Mouse (Mus musculus) neural tube, embryonic 15.5 days (tissue): ENCODE results near the gene Dlg5. TPM values are rescaled to one million over a fixed set of nuclear protein-coding genes. Genes with fewer than 3 reads are reported as not detected.

Experiments used
- ATAC-seq: fragments of 200-750 bp; cut with Nextera tagmentation; 2 replicates; pipeline ENCODE4 v1.8.0; 2017; ENCODE audit warnings: mild to moderate bottlenecking, moderate TSS enrichment, moderate library complexity; ENCODE audit not compliant: low FRiP score
- H3K27ac ChIP-seq: fragments of 300-500 bp; sonication (generic); replicated peaks from 2 replicates; pipeline ENCODE4 v1.5.1; 2015; ENCODE audit warnings: mild to moderate bottlenecking, inconsistent platforms
- H3K27me3 ChIP-seq: fragments of 300-500 bp; sonication (generic); replicated peaks from 2 replicates; pipeline ENCODE4 v1.6.1; 2015; ENCODE audit warnings: inconsistent platforms
- H3K36me3 ChIP-seq: fragments of 300-500 bp; sonication (generic); 2 replicates; pipeline ENCODE4 v1.6.1; 2015; ENCODE audit warnings: inconsistent platforms
- H3K4me1 ChIP-seq: fragments of 300-500 bp; sonication (generic); 2 replicates; pipeline ENCODE4 v1.6.1; 2015; ENCODE audit warnings: inconsistent platforms
- H3K4me2 ChIP-seq: fragments of 300-500 bp; sonication (generic); 2 replicates; pipeline ENCODE4 v1.6.1; 2015; ENCODE audit warnings: inconsistent platforms, mild to moderate bottlenecking, moderate library complexity
- H3K4me3 ChIP-seq: fragments of 300-500 bp; sonication (generic); replicated peaks from 2 replicates; pipeline ENCODE4 v1.5.1; 2015; ENCODE audit warnings: mild to moderate bottlenecking, inconsistent platforms
- H3K9ac ChIP-seq: fragments of 300-500 bp; sonication (generic); replicated peaks from 2 replicates; pipeline ENCODE4 v1.6.1; 2015; ENCODE audit warnings: mild to moderate bottlenecking, inconsistent platforms
- H3K9me3 ChIP-seq: fragments of 300-500 bp; sonication (generic); replicated peaks from 2 replicates; pipeline ENCODE4 v1.6.1; 2016; ENCODE audit warnings: inconsistent platforms
- WGBS: fragments of 180-500 bp; shearing (Covaris S2); methylation state at CpG from one replicate; pipeline ENCODE4 v1.1.7; 2015; ENCODE audit warnings: mixed read lengths; 5-methylcytosine and 5-hydroxymethylcytosine counted together
- polyA plus RNA-seq: library from polyadenylated mRNA; unstranded; fragments of >200 nt; fragmentation: Nextera tagmentation; extraction: Ambion mirVana; gene quantifications from 2 replicates; pipeline ENCODE4 v1.2.1, GENCODE M21; 2015

Dlg5 gene
- polyA plus RNA-seq = 17.5 and 19.9 TPM in 2 replicates

DNA sequence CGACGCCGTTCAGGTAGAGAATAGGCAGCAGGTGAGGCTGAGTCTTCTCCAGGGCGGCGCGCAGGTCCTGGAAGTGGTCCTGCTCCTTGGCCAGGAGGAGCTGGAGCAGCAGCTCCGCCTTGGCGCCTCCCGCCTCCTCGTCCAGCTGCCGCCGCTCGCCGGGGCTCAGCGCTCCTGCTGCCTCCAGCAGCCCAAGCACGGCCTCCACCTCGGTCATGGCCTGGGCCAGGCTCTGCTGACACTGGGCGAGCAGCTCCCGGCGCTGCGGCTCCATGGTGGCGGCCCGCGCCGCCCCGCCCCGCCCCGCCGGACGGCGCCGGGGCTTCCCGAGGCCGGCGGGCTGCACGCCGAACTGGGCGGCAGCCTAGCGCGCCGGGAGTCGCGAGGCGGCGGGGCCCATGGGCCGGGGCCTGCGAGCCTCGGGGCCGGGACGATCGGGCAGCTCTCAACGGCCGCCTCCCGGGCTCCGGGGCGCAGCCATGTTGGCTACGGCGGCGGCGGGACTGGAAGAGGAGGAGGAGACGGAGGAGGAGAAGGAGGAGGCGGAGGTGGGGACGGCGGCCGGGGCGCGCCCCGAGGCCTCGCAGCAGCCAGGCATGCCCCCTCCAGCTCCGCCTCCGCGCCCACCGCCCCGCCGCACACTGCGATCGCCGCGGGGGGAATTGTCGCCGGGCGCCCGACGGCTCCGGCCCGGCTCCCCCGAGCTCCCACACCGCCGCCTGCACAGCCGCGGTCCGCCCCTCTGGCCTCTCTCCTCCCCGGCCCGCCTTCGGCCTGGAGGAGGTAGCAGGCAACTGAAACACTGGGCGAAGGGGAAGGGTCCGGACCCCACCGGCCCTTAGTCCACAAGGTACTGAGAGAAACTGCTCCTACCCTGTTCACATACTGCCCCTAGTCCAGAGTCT is at the start of gene Dlg5:
Gene Dlg5, minus strand, starts transcription at position 744 of the 905 bp plus-strand sequence.
- under 1% methylated on average over 68 of the region's 98 CpGs for WGBS
- Histone ChIP-seq H3K27ac (peak within 1 kb of the TSS; percentile 94), H3K4me2 (peak within 1 kb of the TSS; percentile 88), H3K9me3 (no peaks in the 10 kb centered on the region), H3K9ac (peak within 1 kb of the TSS; percentile 75), H3K36me3 (no peaks in the 10 kb centered on the region), H3K4me3 (peak within 1 kb of the TSS; percentile 78), H3K27me3 (no peaks in the 10 kb centered on the region), H3K4me1 (peaks cover 43% of the 10 kb centered on the region)
- ATAC-seq = peak; percentile 84

DNA sequence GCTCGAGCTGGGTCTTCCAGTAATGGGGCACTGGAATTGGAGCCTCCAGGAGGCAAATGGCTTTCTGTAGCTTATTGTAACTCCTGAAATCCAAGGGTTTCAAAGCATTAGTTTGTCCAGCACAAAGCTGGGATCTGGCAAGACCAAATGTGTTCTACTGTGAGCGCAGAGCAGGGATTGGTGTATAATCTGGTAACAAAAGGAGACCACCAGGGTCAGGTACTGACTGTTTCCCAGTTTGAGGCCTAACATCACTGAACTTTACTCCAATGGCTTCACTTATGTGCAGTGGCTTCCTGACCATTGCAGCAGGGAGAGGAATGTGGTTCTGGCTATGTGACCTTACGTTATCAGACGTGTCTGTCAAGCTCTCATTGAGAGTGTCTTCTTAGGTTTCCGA is 47.9 kb upstream of the Dlg5 start:
- H3K4me3 ChIP-seq = no peak overlapping the region

DNA sequence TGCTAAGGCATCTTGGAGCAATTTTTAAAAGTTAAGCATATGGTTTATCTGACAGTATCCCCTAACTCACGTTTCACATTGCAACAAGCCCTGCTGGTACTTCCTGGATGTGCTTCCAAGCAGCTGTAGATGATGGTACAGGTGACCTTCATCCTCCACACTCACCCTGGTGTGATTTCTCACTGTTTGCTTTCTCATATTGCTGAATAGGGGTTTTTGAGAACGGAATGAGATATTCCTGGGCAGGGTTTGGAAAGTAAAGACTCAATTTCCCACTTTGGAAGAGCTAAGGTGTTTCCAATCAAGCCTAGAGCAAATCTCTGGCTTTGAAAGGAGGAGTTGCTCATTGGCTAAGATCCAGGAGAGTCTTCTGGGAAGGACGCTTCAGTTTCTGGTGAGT is 47.2 kb upstream of the Dlg5 start, which contains the start of gene E330034G19Rik:
Gene E330034G19Rik, plus strand, starts transcription at position 301 of the 400 bp plus-strand sequence.
- H3K27ac ChIP-seq = no peak within 1 kb of the TSS
- no peaks in the 10 kb centered on the region for H3K27me3 ChIP-seq
- no peak within 1 kb of the TSS for H3K4me3 ChIP-seq
- 53% methylated on average over 3 of the region's 3 CpGs for WGBS
- no peaks in the 10 kb centered on the region for H3K9me3 ChIP-seq
- no peak for ATAC-seq
- H3K9ac ChIP-seq = no peak within 1 kb of the TSS
- no peak within 1 kb of the TSS for H3K4me2 ChIP-seq
- H3K36me3 ChIP-seq = no peaks in the 10 kb centered on the region
- no peaks in the 10 kb centered on the region for H3K4me1 ChIP-seq

More for the DNA sequence above, 47.9 kb upstream of the Dlg5 start:
- Histone ChIP-seq H3K36me3 (no peaks in the 10 kb centered on the region), H3K27ac (no peak overlapping the region), H3K4me2 (no peak overlapping the region), H3K9ac (no peak overlapping the region), H3K4me1 (no peaks in the 10 kb centered on the region), H3K9me3 (no peaks in the 10 kb centered on the region), H3K27me3 (no peaks in the 10 kb centered on the region)
- ATAC-seq = no peak
- 94% methylated on average over 5 of the region's 5 CpGs for WGBS

DNA sequence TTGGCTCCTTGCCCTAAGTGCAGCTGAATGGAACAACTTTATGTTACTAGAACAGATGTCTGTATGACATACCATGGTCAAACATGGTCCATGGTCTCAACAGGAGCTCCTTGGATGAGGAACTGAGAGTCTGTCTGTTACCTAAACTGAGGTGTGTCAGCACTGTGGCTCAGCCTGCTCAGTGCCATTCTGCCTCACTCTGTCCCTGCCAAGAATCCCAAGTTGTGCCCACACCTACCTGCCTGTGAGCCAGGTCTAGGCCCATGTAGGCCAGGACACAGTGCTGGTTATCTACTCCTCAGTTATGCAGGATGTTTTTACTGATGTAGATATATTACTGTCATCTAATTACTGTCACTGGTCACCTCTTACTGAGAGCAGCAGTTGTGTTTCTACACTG is 45.0 kb upstream of the Dlg5 start:
- Histone ChIP-seq H3K4me1 (no peaks in the 10 kb centered on the region), H3K4me2 (no peak overlapping the region), H3K27me3 (no peaks in the 10 kb centered on the region), H3K9me3 (no peaks in the 10 kb centered on the region), H3K4me3 (no peak overlapping the region), H3K27ac (no peak overlapping the region), H3K36me3 (no peaks in the 10 kb centered on the region), H3K9ac (no peak overlapping the region)
- ATAC-seq = no peak

DNA sequence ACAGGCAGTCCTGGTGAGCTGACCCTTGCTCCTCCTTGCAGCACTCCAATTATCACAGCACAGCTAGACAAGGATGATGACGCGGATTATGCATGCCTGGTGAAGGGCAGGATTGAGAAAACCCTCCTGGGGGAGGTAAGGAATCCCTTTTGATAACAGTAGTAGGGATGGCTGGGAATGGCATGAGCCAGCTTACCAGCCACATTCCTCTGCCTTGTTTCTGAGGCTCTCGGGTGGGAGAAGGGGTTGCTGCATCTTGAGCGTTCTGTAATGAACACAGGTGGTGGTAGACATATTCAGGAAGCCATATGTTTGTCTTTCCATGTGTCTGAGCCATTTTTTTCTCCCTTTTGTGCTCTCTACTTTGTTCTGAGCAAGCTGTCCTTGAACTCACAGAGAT is 40.4 kb upstream of the Dlg5 start:
- Histone ChIP-seq H3K9ac (no peak overlapping the region), H3K4me3 (no peak overlapping the region), H3K36me3 (no peaks in the 10 kb centered on the region), H3K4me2 (no peak overlapping the region), H3K27me3 (no peaks in the 10 kb centered on the region), H3K27ac (no peak overlapping the region), H3K4me1 (no peaks in the 10 kb centered on the region), H3K9me3 (no peaks in the 10 kb centered on the region)
- ATAC-seq = no peak
- 76% methylated on average over 4 of the region's 4 CpGs for WGBS

DNA sequence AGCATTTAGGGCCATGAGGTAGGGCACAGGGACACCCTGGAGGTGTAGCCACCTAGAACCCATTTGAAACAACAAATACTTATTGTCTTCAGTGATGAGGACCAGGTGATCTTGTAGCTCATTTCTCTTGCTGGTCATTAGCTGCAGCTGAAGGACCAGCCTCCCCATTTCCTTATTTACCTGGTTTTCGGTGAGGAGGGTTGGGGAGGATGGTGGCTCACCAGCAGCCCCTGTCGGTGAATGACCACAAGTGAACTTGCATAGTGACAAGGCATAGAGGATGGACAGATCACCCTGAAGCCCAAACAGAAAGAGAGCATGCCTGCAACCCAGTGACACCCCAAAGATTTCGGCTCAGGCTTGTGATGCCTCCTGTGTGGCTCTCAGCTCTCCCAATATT is 36.6 kb upstream of the Dlg5 start:
- no peak for ATAC-seq
- Histone ChIP-seq H3K4me3 (no peak overlapping the region), H3K27ac (no peak overlapping the region), H3K36me3 (no peaks in the 10 kb centered on the region), H3K9ac (no peak overlapping the region), H3K27me3 (no peaks in the 10 kb centered on the region), H3K4me2 (no peak overlapping the region), H3K9me3 (no peaks in the 10 kb centered on the region), H3K4me1 (no peaks in the 10 kb centered on the region)
- 80% methylated on average over 3 of the region's 3 CpGs for WGBS

DNA sequence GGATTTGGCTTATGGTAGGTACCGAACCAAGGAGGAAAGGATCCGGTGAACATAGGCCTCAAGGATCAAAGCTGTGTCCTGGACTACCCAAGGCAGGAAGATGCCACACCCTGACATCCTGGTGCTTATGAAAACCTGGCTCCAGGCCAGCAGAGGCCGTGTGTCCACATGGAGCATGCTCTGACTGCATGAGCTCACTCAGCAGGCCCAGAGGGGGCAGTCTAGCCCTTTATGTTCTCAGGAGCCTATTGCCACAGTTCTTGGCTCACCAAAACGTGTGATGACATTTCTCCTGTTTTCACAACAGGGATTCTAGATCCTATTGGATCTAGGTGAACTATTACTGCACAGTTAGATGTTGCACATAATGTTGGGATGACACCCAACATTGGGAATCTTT is 35.6 kb upstream of the Dlg5 start:
- Histone ChIP-seq H3K27me3 (no peaks in the 10 kb centered on the region), H3K4me3 (no peak overlapping the region), H3K4me2 (no peak overlapping the region), H3K27ac (no peak overlapping the region), H3K9ac (no peak overlapping the region), H3K36me3 (no peaks in the 10 kb centered on the region), H3K9me3 (no peaks in the 10 kb centered on the region), H3K4me1 (no peaks in the 10 kb centered on the region)
- 73% methylated on average over 4 of the region's 4 CpGs for WGBS
- ATAC-seq = no peak

DNA sequence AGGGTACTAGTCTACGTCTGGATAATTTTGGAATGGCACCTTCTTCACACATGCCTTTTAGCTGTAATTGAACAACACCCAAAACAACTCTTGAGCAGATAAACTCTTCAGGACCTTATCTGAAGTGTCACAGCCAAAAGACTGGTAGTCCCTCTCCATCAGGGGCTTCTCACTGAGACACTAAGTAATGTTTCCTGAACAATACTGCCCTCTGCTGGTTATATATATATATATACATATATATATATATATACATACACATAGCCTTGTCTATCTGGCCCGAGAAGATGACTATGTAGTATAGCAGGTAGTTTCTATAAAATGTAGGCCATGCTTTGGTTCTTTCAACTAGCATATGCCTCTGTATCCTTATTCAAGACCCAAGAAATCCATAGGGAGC is 29.8 kb upstream of the Dlg5 start:
- H3K9me3 ChIP-seq = no peaks in the 10 kb centered on the region

DNA sequence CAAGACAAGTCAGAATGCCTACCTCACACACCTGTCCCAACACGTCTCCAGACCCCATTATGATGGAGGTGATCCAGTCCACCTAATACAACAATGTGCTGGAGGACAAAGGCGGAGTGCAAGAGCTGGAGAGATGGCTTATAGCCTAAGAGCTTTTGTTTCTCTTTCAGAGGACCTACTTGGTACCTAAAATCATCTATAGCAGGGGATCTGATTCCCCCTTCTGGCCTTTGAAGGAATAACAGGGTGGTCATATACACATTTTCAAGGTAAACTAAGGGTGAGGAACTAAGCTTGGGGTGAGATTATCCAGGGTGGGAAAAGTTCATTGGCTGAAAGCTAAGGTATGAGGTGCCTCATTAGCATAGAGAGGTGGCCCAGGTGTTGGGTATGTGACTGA is 27.9 kb upstream of the Dlg5 start:
- Histone ChIP-seq H3K27me3 (no peaks in the 10 kb centered on the region; the same call in 1 of the 2 replicates), H3K9ac (no peak overlapping the region), H3K4me1 (0 out of 2 replicates have a peak, but pooled peaks cover 6% of the 10 kb centered on the region), H3K36me3 (no peaks in the 10 kb centered on the region), H3K27ac (no peak overlapping the region), H3K4me3 (no peak overlapping the region), H3K9me3 (no peaks in the 10 kb centered on the region), H3K4me2 (no peak overlapping the region)
- WGBS = 51% methylated on average over 2 of the region's 2 CpGs
- no peak; the same call in 1 of the 2 replicates for ATAC-seq

More for the DNA sequence above, 29.8 kb upstream of the Dlg5 start:
- H3K27ac ChIP-seq = no peak overlapping the region
- no peak for ATAC-seq
- no peak overlapping the region for H3K4me3 ChIP-seq
- H3K36me3 ChIP-seq = no peaks in the 10 kb centered on the region
- no peaks in the 10 kb centered on the region for H3K4me1 ChIP-seq
- H3K9ac ChIP-seq = no peak overlapping the region
- H3K27me3 ChIP-seq = no peaks in the 10 kb centered on the region; the same call in 1 of the 2 replicates
- WGBS = 53% methylated on average over 2 of the region's 2 CpGs
- H3K4me2 ChIP-seq = no peak overlapping the region

DNA sequence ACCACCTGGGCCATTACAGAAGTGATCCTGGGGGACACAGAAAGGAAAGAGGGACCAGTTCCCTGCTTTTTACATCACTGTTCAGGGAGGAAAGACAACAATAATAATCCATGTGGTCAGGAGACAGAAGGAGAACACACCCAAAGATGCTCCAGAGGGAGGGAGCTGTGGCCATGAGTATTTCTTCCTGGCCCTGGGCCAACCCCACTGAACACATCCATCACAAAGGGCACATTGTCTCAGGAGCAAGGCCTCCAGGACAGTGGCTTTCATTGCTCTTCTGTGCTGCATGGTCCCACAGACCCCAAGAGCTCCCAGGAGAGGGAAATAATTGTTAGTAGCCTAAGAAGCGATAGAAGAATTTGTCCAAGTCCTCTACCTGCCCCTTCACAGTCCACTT is 23.9 kb upstream of the Dlg5 start:
- H3K9me3 ChIP-seq = no peaks in the 10 kb centered on the region
- no peak overlapping the region for H3K9ac ChIP-seq
- H3K4me1 ChIP-seq = 0 out of 2 replicates have a peak, but pooled peaks cover 6% of the 10 kb centered on the region
- ATAC-seq = no peak
- 64% methylated on average over 1 of the region's 1 CpGs for WGBS
- no peak overlapping the region for H3K4me2 ChIP-seq
- no peaks in the 10 kb centered on the region for H3K36me3 ChIP-seq
- no peaks in the 10 kb centered on the region for H3K27me3 ChIP-seq
- H3K4me3 ChIP-seq = no peak overlapping the region
- H3K27ac ChIP-seq = no peak overlapping the region

DNA sequence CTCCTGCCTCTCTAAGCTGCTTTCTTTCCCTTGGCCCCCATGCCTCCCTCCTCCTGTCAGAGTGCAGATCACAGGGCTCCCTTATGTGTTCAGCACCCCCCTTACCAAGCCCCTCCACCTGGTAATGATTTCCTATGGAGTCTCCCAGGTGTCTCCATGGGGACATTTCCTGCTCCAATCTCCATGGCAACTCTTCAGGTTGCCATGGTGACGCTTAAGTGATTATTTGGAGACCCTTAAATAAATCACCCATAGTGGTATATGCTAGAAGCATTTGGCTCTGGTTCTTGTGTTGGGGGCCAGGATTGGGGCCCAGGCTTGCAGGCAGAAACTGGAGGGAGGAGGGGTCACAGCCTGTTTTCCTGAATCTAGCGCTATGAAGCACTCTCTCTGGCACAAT is 17.2 kb upstream of the Dlg5 start:
- Histone ChIP-seq H3K27ac (peak overlapping the region; percentile 83), H3K27me3 (no peaks in the 10 kb centered on the region), H3K4me2 (peak overlapping the region; percentile 20; the same call in 1 of the 2 replicates), H3K9me3 (no peaks in the 10 kb centered on the region), H3K4me3 (no peak overlapping the region), H3K9ac (no peak overlapping the region), H3K4me1 (peaks cover 32% of the 10 kb centered on the region), H3K36me3 (no peaks in the 10 kb centered on the region)
- WGBS = 29% methylated on average over 2 of the region's 2 CpGs
- peak; percentile 92 for ATAC-seq

DNA sequence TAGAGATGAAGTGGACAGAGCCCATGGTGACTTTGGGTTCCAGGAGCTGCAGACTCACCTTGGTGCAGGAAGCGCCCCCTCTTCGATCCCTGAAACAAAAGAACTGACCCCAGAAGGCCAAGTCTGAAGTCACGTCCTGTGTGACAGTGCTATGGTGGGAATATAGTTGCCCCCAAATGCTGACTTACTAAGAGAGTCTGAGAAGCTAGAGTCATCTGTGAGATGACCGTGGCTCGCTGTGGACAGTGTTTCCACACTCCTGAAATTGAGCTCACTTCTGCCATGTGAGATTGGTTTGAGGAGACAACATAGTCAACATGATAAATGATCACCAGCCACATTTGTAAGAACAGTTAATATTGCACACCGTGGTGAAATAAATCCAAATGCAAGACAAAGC is 16.7 kb upstream of the Dlg5 start:
- ATAC-seq = peak; percentile 42; the same call in 1 of the 2 replicates
- H3K9ac ChIP-seq = no peak overlapping the region
- peak overlapping the region; percentile 83 for H3K27ac ChIP-seq
- WGBS = 64% methylated on average over 6 of the region's 6 CpGs
- H3K4me1 ChIP-seq = peaks cover 32% of the 10 kb centered on the region
- H3K36me3 ChIP-seq = no peaks in the 10 kb centered on the region
- H3K9me3 ChIP-seq = no peaks in the 10 kb centered on the region
- no peak overlapping the region for H3K4me3 ChIP-seq
- H3K27me3 ChIP-seq = no peaks in the 10 kb centered on the region
- peak overlapping the region; percentile 20; the same call in 1 of the 2 replicates for H3K4me2 ChIP-seq
